Mouse (Mus musculus) lung, embryonic 14.5 days (tissue): ENCODE results near the gene Zfyve27. TPM values are rescaled to one million over a fixed set of nuclear protein-coding genes. Genes with fewer than 3 reads are reported as not detected.

ENCODE experiments used
- ATAC-seq: fragments of 200-750 bp; cut with Nextera tagmentation; 2 replicates; pipeline ENCODE4 v1.8.0; 2017; ENCODE audit warnings: mild to moderate bottlenecking, moderate TSS enrichment, moderate library complexity; ENCODE audit not compliant: insufficient read depth
- DNase-seq: peaks from one replicate; pipeline ENCODE4 v3.0.0-alpha.2; 2015
- H3K27ac ChIP-seq: fragments of 300-500 bp; sonication (generic); 2 replicates; pipeline ENCODE4 v1.5.1; 2014; ENCODE audit warnings: low read depth, mild to moderate bottlenecking, moderate library complexity
- H3K27me3 ChIP-seq: fragments of 300-500 bp; sonication (generic); 2 replicates; pipeline ENCODE4 v1.6.1; 2014; ENCODE audit warnings: low read length, control low read depth; ENCODE audit not compliant: insufficient read depth
- H3K36me3 ChIP-seq: fragments of 300-500 bp; sonication (generic); 2 replicates; pipeline ENCODE4 v1.6.1; 2014; ENCODE audit warnings: control low read depth; ENCODE audit not compliant: insufficient read depth
- H3K4me1 ChIP-seq: fragments of 300-500 bp; sonication (generic); 2 replicates; pipeline ENCODE4 v1.6.1; 2014; ENCODE audit warnings: antibody characterized with exemption, control low read depth; ENCODE audit not compliant: insufficient read depth
- H3K4me2 ChIP-seq: fragments of 300-500 bp; sonication (generic); 2 replicates; pipeline ENCODE4 v1.6.1; 2014; ENCODE audit warnings: mild to moderate bottlenecking
- H3K4me3 ChIP-seq: fragments of 300-500 bp; sonication (generic); 2 replicates; pipeline ENCODE4 v1.5.1; 2014; ENCODE audit warnings: low read depth, low read length
- H3K9ac ChIP-seq: fragments of 300-500 bp; sonication (generic); 2 replicates; pipeline ENCODE4 v1.6.1; 2014
- H3K9me3 ChIP-seq: fragments of 300-500 bp; sonication (generic); 2 replicates; pipeline ENCODE4 v1.6.1; 2016; ENCODE audit warnings: low read depth, low read length, control low read depth
- CTCF ChIP-seq: IDR thresholded peaks from 2 replicates; pipeline ENCODE4 v1.5.1; 2016; ENCODE audit warnings: antibody characterized with exemption, low read depth
- WGBS: fragments of 180-500 bp; shearing (Covaris S2); extraction: QIAGEN DNeasy Blood & Tissue Kit; methylation state at CpG from one replicate; pipeline ENCODE4 v1.1.7; 2014; 5-methylcytosine and 5-hydroxymethylcytosine counted together
- polyA plus RNA-seq: library from polyadenylated mRNA; unstranded; fragments of >200 nt; fragmentation: Nextera tagmentation; extraction: Ambion mirVana; gene quantifications from 2 replicates; pipeline ENCODE4 v1.2.1, GENCODE M21; 2014

The Zfyve27 gene
- polyA plus RNA-seq, 1 experiment from 2014 or later, result 15.2 TPM

- H3K4me2 ChIP-seq, result peak overlapping the region; percentile 50
- WGBS, result 3% methylated on average over 12 of the region's 12 CpGs
- H3K27me3 ChIP-seq, result peaks cover 13% of the 10 kb centered on the region; the same call in 1 of the 2 replicates
- H3K27ac ChIP-seq, result no peak overlapping the region
- H3K4me3 ChIP-seq, result no peak overlapping the region
- no peaks in the 10 kb centered on the region for H3K36me3 ChIP-seq
- no peaks in the 10 kb centered on the region for H3K4me1 ChIP-seq
- TF ChIP-seq CTCF, result peak; percentile 94
- no peak overlapping the region for H3K9ac ChIP-seq
- DNase-seq (peak; percentile 96), ATAC-seq (no peak)
- no peaks in the 10 kb centered on the region for H3K9me3 ChIP-seq
Observed at GRCm38 (mm10) chr19:42166130-42166529, 2.4 kb downstream of the Zfyve27 start.

- H3K4me3 ChIP-seq, result no peak overlapping the region
- H3K9me3 ChIP-seq, result no peaks in the 10 kb centered on the region
- 38% methylated on average over 3 of the region's 3 CpGs for WGBS
- H3K27ac ChIP-seq, result no peak overlapping the region
- H3K9ac ChIP-seq, result no peak overlapping the region
- no peaks in the 10 kb centered on the region for H3K36me3 ChIP-seq
- no peak for TF ChIP-seq CTCF
- DNase-seq (no peak), ATAC-seq (no peak)
- peaks cover 13% of the 10 kb centered on the region; the same call in 1 of the 2 replicates for H3K27me3 ChIP-seq
- H3K4me1 ChIP-seq, result peaks cover 6% of the 10 kb centered on the region; the same call in 1 of the 2 replicates
- H3K4me2 ChIP-seq, result no peak overlapping the region
Observed at GRCm38 (mm10) chr19:42166766-42167165, 3.0 kb downstream of the Zfyve27 start.

GRCm38 (mm10) chr19:42167489-42167888 lies 3.7 kb downstream of the Zfyve27 start:
- Histone ChIP-seq H3K4me2 (no peak overlapping the region), H3K36me3 (no peaks in the 10 kb centered on the region), H3K27me3 (peaks cover 13% of the 10 kb centered on the region; the same call in 1 of the 2 replicates), H3K4me3 (no peak overlapping the region), H3K9ac (no peak overlapping the region), H3K9me3 (no peaks in the 10 kb centered on the region), H3K4me1 (peaks cover 7% of the 10 kb centered on the region; the same call in 1 of the 2 replicates), H3K27ac (no peak overlapping the region)
- ATAC-seq (no peak), DNase-seq (no peak)
- no peak for TF ChIP-seq CTCF
- 65% methylated on average over 9 of the region's 9 CpGs for WGBS

- Histone ChIP-seq H3K4me1 (peaks cover 7% of the 10 kb centered on the region; the same call in 1 of the 2 replicates), H3K9me3 (no peaks in the 10 kb centered on the region), H3K9ac (no peak overlapping the region), H3K36me3 (no peaks in the 10 kb centered on the region), H3K27me3 (peaks cover 13% of the 10 kb centered on the region; the same call in 1 of the 2 replicates), H3K4me3 (no peak overlapping the region), H3K4me2 (peak overlapping the region; percentile 95), H3K27ac (no peak overlapping the region)
- TF ChIP-seq CTCF, result no peak
- ATAC-seq (no peak), DNase-seq (peak; percentile 28)
- 48% methylated on average over 10 of the region's 10 CpGs for WGBS
Observed at GRCm38 (mm10) chr19:42169322-42169975, 5.7 kb downstream of the Zfyve27 start.

- peak; percentile 25 for TF ChIP-seq CTCF
Observed at GRCm38 (mm10) chr19:42170025-42170969, 6.5 kb downstream of the Zfyve27 start.

GRCm38 (mm10) chr19:42176841-42177240 lies 13.1 kb downstream of the Zfyve27 start:
- Histone ChIP-seq H3K9me3 (no peaks in the 10 kb centered on the region), H3K9ac (no peak overlapping the region), H3K4me3 (no peak overlapping the region), H3K4me2 (no peak overlapping the region), H3K36me3 (peaks cover 6% of the 10 kb centered on the region; the same call in 1 of the 2 replicates), H3K27me3 (no peaks in the 10 kb centered on the region), H3K27ac (no peak overlapping the region), H3K4me1 (no peaks in the 10 kb centered on the region)
- TF ChIP-seq CTCF, result no peak
- WGBS, result 82% methylated on average over 7 of the region's 7 CpGs
- no peak for DNase-seq
- ATAC-seq, result no peak

More at GRCm38 (mm10) chr19:42170025-42170969, 6.5 kb downstream of the Zfyve27 start:
- H3K36me3 ChIP-seq, result no peaks in the 10 kb centered on the region
- H3K4me3 ChIP-seq, result peak overlapping the region; percentile 92
- no peaks in the 10 kb centered on the region for H3K9me3 ChIP-seq
- H3K9ac ChIP-seq, result peak overlapping the region; percentile 84
- H3K4me2 ChIP-seq, result peak overlapping the region; percentile 95
- peaks cover 13% of the 10 kb centered on the region; the same call in 1 of the 2 replicates for H3K27me3 ChIP-seq
- peaks cover 7% of the 10 kb centered on the region; the same call in 1 of the 2 replicates for H3K4me1 ChIP-seq
- 2% methylated on average over 56 of the region's 56 CpGs for WGBS
- H3K27ac ChIP-seq, result peak overlapping the region; percentile 59
- ATAC-seq (peak; percentile 86), DNase-seq (peak; percentile 96)
